Mouse (Mus musculus): Measurements from ENCODE around the gene Ldb2.
A peak's percentile ranks its signal among the peaks of the same experiment; 100 is the strongest.

Ldb2 gene

GRCm38 (mm10) chr5:44719872-44720271 lies 79.6 kb downstream of the Ldb2 start:
- DNase-seq (ENCODE audit: low read depth, low spot score): no peak

GRCm38 (mm10) chr5:44714508-44714907 lies 85.0 kb downstream of the Ldb2 start:
- no peak for DNase-seq (ENCODE audit: low read depth, low spot score)

- DNase-seq (ENCODE audit: low read depth, low spot score): no peak
Observed at GRCm38 (mm10) chr5:44713181-44713789, 86.2 kb downstream of the Ldb2 start.

GRCm38 (mm10) chr5:44711211-44711610 lies 88.3 kb downstream of the Ldb2 start:
- no peak for DNase-seq (ENCODE audit: low read depth, low spot score)

- DNase-seq (ENCODE audit: low read depth, low spot score): no peak
Observed at GRCm38 (mm10) chr5:44710132-44710871, 89.2 kb downstream of the Ldb2 start.

GRCm38 (mm10) chr5:44709276-44709675 lies 90.2 kb downstream of the Ldb2 start:
- no peak for DNase-seq (ENCODE audit: low read depth, low spot score)

GRCm38 (mm10) chr5:44707946-44708345 lies 91.5 kb downstream of the Ldb2 start:
- no peak for DNase-seq (ENCODE audit: low read depth, low spot score)

- DNase-seq (ENCODE audit: low read depth, low spot score): peak; percentile 28
Observed at GRCm38 (mm10) chr5:44706997-44707698, 92.3 kb downstream of the Ldb2 start.

GRCm38 (mm10) chr5:44697993-44698392 lies 101.5 kb downstream of the Ldb2 start:
- no peak for DNase-seq (ENCODE audit: low read depth, low spot score)

GRCm38 (mm10) chr5:44696548-44696947 lies 102.9 kb downstream of the Ldb2 start:
- no peak for DNase-seq (ENCODE audit: low read depth, low spot score)

GRCm38 (mm10) chr5:44693674-44694073 lies 105.8 kb downstream of the Ldb2 start:
- DNase-seq (ENCODE audit: low read depth, low spot score): no peak

- no peak for DNase-seq (ENCODE audit: low read depth, low spot score)
Observed at GRCm38 (mm10) chr5:44686344-44686743, 113.1 kb downstream of the Ldb2 start.

- DNase-seq (ENCODE audit: low read depth, low spot score): no peak
Observed at GRCm38 (mm10) chr5:44681054-44681638, 118.3 kb downstream of the Ldb2 start.

- no peak for DNase-seq (ENCODE audit: low read depth, low spot score)
Observed at GRCm38 (mm10) chr5:44677814-44678213, 121.7 kb downstream of the Ldb2 start.

- DNase-seq (ENCODE audit: low read depth, low spot score): no peak
Observed at GRCm38 (mm10) chr5:44676145-44676754, 123.2 kb downstream of the Ldb2 start.

- DNase-seq (ENCODE audit: low read depth, low spot score): no peak
Observed at GRCm38 (mm10) chr5:44670336-44670735, 129.1 kb downstream of the Ldb2 start.

- DNase-seq (ENCODE audit: low read depth, low spot score): no peak
Observed at GRCm38 (mm10) chr5:44667907-44668306, 131.6 kb downstream of the Ldb2 start.

- no peak for DNase-seq (ENCODE audit: low read depth, low spot score)
Observed at GRCm38 (mm10) chr5:44667383-44667782, 132.1 kb downstream of the Ldb2 start.

GRCm38 (mm10) chr5:44659651-44660050 lies 139.8 kb downstream of the Ldb2 start:
- DNase-seq (ENCODE audit: low read depth, low spot score): no peak

- peak; percentile 15 for DNase-seq (ENCODE audit: low read depth, low spot score)
Observed at GRCm38 (mm10) chr5:44656707-44657106, 142.8 kb downstream of the Ldb2 start.

- peak; percentile 31 for DNase-seq (ENCODE audit: low read depth, low spot score)
Observed at GRCm38 (mm10) chr5:44654403-44654802, 145.1 kb downstream of the Ldb2 start.

- no peak for DNase-seq (ENCODE audit: low read depth, low spot score)
Observed at GRCm38 (mm10) chr5:44646842-44647190, 152.7 kb downstream of the Ldb2 start.

Measured in R1 (cell line).